Mouse (Mus musculus): ENCODE data around the gene Skor1. TPM values are rescaled to one million over a fixed set of nuclear protein-coding genes. Genes with fewer than 3 reads are reported as not detected.

The Skor1 gene
- not detected for polyA plus RNA-seq (2017; shearing (Covaris generic))

GRCm38 (mm10) chr9:63148410-63149371 lies at the start of gene Skor1:
Gene Skor1, minus strand, starts transcription at chr9:63148961.

Other genes with a start within 250 kb of the Skor1 start
- gene Pias1, start 161.0 kb downstream of the Skor1 start, polyA plus RNA-seq (2017; shearing (Covaris generic)): 108 TPM
- 40.4 TPM for gene Map2k5, start 228.9 kb upstream of the Skor1 start, polyA plus RNA-seq (2017; shearing (Covaris generic))

Data from CD4-positive, CD25-positive, alpha-beta regulatory T cell (primary cell).